Mouse (Mus musculus): ENCODE measurements around the gene Mmd. TPM values are rescaled to one million over a fixed set of nuclear protein-coding genes. Genes with fewer than 3 reads are reported as not detected.

The Mmd gene
- total and polyA plus RNA-seq, 3 experiments, result 25.9 to 35.7 (median 30.9) TPM

GRCm38 (mm10) chr11:90294622-90295021 lies 45.4 kb downstream of the Mmd start:
- Histone ChIP-seq H3K4me1 (ENCODE audit: control insufficient read depth, insufficient read depth, low read length) (no peaks in the 10 kb centered on the region), H3K36me3 (ENCODE audit: control insufficient read depth, insufficient read depth, low read length) (no peaks in the 10 kb centered on the region), H3K79me2 (replicated peaks; ENCODE audit: control insufficient read depth, insufficient read depth, low read length) (no peaks in the 10 kb centered on the region; the same call in 1 of the 2 replicates), H3K27ac (no peak overlapping the region), H3K27me3 (ENCODE audit: control insufficient read depth, insufficient read depth, low read length) (no peaks in the 10 kb centered on the region), H3K9ac (ENCODE audit: low read depth, low read length) (no peak overlapping the region), H3K4me3 (no peak overlapping the region)
- WGBS, result 88% methylated on average over 2 of the region's 2 CpGs
- intact Hi-C loops (cut with DNase I), result no loop called here
- no peak for DNase-seq
- TF ChIP-seq EP300 (IDR thresholded peaks at IDR 0.05; ENCODE audit: insufficient read depth, low read depth, low read length) (no peak), POLR2A (IDR thresholded peaks at IDR 0.05; ENCODE audit: insufficient read depth, low read depth, low read length) (no peak), CTCF (IDR thresholded peaks at IDR 0.05) (no peak)

- DNase-seq, result no peak
- intact Hi-C loops (cut with DNase I), result loop anchor here (2.0 kb wide), 2 partner anchors 123 to 317 kb away; no protein-coding TSS in a partner anchor
- no peak for TF ChIP-seq CTCF (IDR thresholded peaks at IDR 0.05)
- TF ChIP-seq EP300 (IDR thresholded peaks at IDR 0.05; ENCODE audit: insufficient read depth, low read depth, low read length), result no peak
- TF ChIP-seq POLR2A (IDR thresholded peaks at IDR 0.05; ENCODE audit: insufficient read depth, low read depth, low read length), result no peak
- no peaks in the 10 kb centered on the region for H3K27me3 ChIP-seq (ENCODE audit: control insufficient read depth, insufficient read depth, low read length)
- H3K27ac ChIP-seq, result no peak overlapping the region
- H3K9ac ChIP-seq (ENCODE audit: low read depth, low read length), result no peak overlapping the region
- H3K36me3 ChIP-seq (ENCODE audit: control insufficient read depth, insufficient read depth, low read length), result no peaks in the 10 kb centered on the region
- no peak overlapping the region for H3K4me3 ChIP-seq
- no peaks in the 10 kb centered on the region; the same call in 1 of the 2 replicates for H3K4me1 ChIP-seq (ENCODE audit: control insufficient read depth, insufficient read depth, low read length)
- H3K79me2 ChIP-seq (replicated peaks; ENCODE audit: control insufficient read depth, insufficient read depth, low read length), result no peaks in the 10 kb centered on the region
- WGBS, result 93% methylated on average over 5 of the region's 5 CpGs
These were observed 56.8 kb downstream of the Mmd start for GRCm38 (mm10) chr11:90306067-90306466.

- H3K27me3 ChIP-seq (ENCODE audit: control insufficient read depth, insufficient read depth, low read length), result no peaks in the 10 kb centered on the region
- TF ChIP-seq POLR2A (IDR thresholded peaks at IDR 0.05; ENCODE audit: insufficient read depth, low read depth, low read length) (no peak), CTCF (IDR thresholded peaks at IDR 0.05) (peak; percentile 97), EP300 (IDR thresholded peaks at IDR 0.05; ENCODE audit: insufficient read depth, low read depth, low read length) (0 out of 2 replicates have a peak, but pooled peaks have one; percentile 41)
- H3K36me3 ChIP-seq (ENCODE audit: control insufficient read depth, insufficient read depth, low read length), result no peaks in the 10 kb centered on the region
- no peaks in the 10 kb centered on the region; the same call in 1 of the 2 replicates for H3K4me1 ChIP-seq (ENCODE audit: control insufficient read depth, insufficient read depth, low read length)
- 37% methylated on average over 6 of the region's 6 CpGs for WGBS
- peak; percentile 49 to 66 for DNase-seq
- H3K9ac ChIP-seq (ENCODE audit: low read depth, low read length), result no peak overlapping the region
- intact Hi-C loops (cut with DNase I), result loop anchor here (2.0 kb wide), 2 partner anchors 124 to 316 kb away; no protein-coding TSS in a partner anchor
- no peak overlapping the region for H3K27ac ChIP-seq
- H3K4me3 ChIP-seq, result no peak overlapping the region
- no peaks in the 10 kb centered on the region for H3K79me2 ChIP-seq (replicated peaks; ENCODE audit: control insufficient read depth, insufficient read depth, low read length)
These were observed 57.7 kb downstream of the Mmd start for GRCm38 (mm10) chr11:90306993-90307392.

- no peak overlapping the region for H3K4me3 ChIP-seq
- H3K27me3 ChIP-seq (ENCODE audit: control insufficient read depth, insufficient read depth, low read length), result no peaks in the 10 kb centered on the region
- TF ChIP-seq POLR2A (IDR thresholded peaks at IDR 0.05; ENCODE audit: insufficient read depth, low read depth, low read length) (no peak), EP300 (IDR thresholded peaks at IDR 0.05; ENCODE audit: insufficient read depth, low read depth, low read length) (no peak), CTCF (IDR thresholded peaks at IDR 0.05) (no peak)
- H3K27ac ChIP-seq, result no peak overlapping the region
- H3K9ac ChIP-seq (ENCODE audit: low read depth, low read length), result no peak overlapping the region
- H3K36me3 ChIP-seq (ENCODE audit: control insufficient read depth, insufficient read depth, low read length), result no peaks in the 10 kb centered on the region
- no peak for DNase-seq
- no peaks in the 10 kb centered on the region for H3K79me2 ChIP-seq (replicated peaks; ENCODE audit: control insufficient read depth, insufficient read depth, low read length)
- intact Hi-C loops (cut with DNase I), result loop anchor here (5.0 kb wide), 1 partner anchor 103 kb away; no protein-coding TSS in a partner anchor
- 84% methylated on average over 3 of the region's 3 CpGs for WGBS
- H3K4me1 ChIP-seq (ENCODE audit: control insufficient read depth, insufficient read depth, low read length), result no peaks in the 10 kb centered on the region
These were observed 65.3 kb downstream of the Mmd start for GRCm38 (mm10) chr11:90314606-90315005.

- WGBS, result 9% methylated on average over 4 of the region's 4 CpGs
- H3K4me3 ChIP-seq, result no peak overlapping the region
- H3K27me3 ChIP-seq (ENCODE audit: control insufficient read depth, insufficient read depth, low read length), result no peaks in the 10 kb centered on the region
- no peak overlapping the region for H3K27ac ChIP-seq
- intact Hi-C loops (cut with DNase I), result loop anchor here (1.0 to 5.0 kb wide), 3 partner anchors 73 to 299 kb away; partner anchors contain the start of gene Hlf
- no peaks in the 10 kb centered on the region for H3K79me2 ChIP-seq (replicated peaks; ENCODE audit: control insufficient read depth, insufficient read depth, low read length)
- no peak for TF ChIP-seq POLR2A (IDR thresholded peaks at IDR 0.05; ENCODE audit: insufficient read depth, low read depth, low read length)
- peak; percentile 95 for TF ChIP-seq CTCF (IDR thresholded peaks at IDR 0.05)
- peak in 1 of 2 experiments; percentile 49 for DNase-seq
- H3K36me3 ChIP-seq (ENCODE audit: control insufficient read depth, insufficient read depth, low read length), result no peaks in the 10 kb centered on the region
- no peaks in the 10 kb centered on the region for H3K4me1 ChIP-seq (ENCODE audit: control insufficient read depth, insufficient read depth, low read length)
- no peak overlapping the region for H3K9ac ChIP-seq (ENCODE audit: low read depth, low read length)
These were observed 68.2 kb downstream of the Mmd start for GRCm38 (mm10) chr11:90317482-90317881.

GRCm38 (mm10) chr11:90320922-90321321 lies 71.7 kb downstream of the Mmd start:
- Histone ChIP-seq H3K4me1 (ENCODE audit: control insufficient read depth, insufficient read depth, low read length) (no peaks in the 10 kb centered on the region), H3K9ac (ENCODE audit: low read depth, low read length) (no peak overlapping the region), H3K27ac (no peak overlapping the region), H3K4me3 (no peak overlapping the region), H3K27me3 (ENCODE audit: control insufficient read depth, insufficient read depth, low read length) (no peaks in the 10 kb centered on the region), H3K36me3 (ENCODE audit: control insufficient read depth, insufficient read depth, low read length) (no peaks in the 10 kb centered on the region), H3K79me2 (replicated peaks; ENCODE audit: control insufficient read depth, insufficient read depth, low read length) (no peaks in the 10 kb centered on the region)
- DNase-seq, result no peak
- TF ChIP-seq EP300 (IDR thresholded peaks at IDR 0.05; ENCODE audit: insufficient read depth, low read depth, low read length) (no peak), CTCF (IDR thresholded peaks at IDR 0.05) (no peak), POLR2A (IDR thresholded peaks at IDR 0.05; ENCODE audit: insufficient read depth, low read depth, low read length) (no peak)
- WGBS, result 68% methylated on average over 7 of the region's 7 CpGs
- intact Hi-C loops (cut with DNase I), result no loop called here

Measured in heart, adult 2 months (tissue).